Mouse (Mus musculus): ENCODE measurements at regions not wholly inside any gene's neighbourhood (a gene's known extent, or its start where the extent isn't known, plus 50 kb on each side); places are given as distances from the start of the nearest gene placed in this dataset.
A peak's percentile ranks its signal among the peaks of the same experiment; 100 is the strongest.
"Not testable (repeated sequence)": the region's sequence is repeated elsewhere in the genome, so short reads cannot be mapped to it uniquely, and the experiment has no call there.

DNA sequence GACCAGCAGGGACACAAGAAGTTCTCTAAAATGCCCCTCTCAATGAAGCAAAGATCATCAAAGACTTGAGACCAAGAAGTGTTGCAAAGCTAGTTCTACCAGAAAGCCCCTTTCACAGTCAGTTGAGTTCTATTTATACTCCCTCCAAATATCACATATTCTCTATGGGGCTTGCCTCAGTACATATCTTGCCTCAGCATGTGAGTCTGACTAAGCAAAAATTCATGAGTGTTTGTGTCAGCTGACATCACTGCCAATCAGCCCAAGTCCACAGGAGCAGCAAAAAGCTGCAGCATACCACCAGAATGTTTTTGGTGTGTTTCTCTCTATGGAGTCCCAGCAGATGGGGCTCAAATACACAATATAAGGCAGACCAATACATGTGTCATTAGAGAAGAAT, 631.6 kb downstream of the Rpia start:
- Histone ChIP-seq H3K9me3 (replicated peaks; ENCODE audit: low read length) (no peaks in the 10 kb centered on the region), H3K4me1 (replicated peaks; ENCODE audit: insufficient read depth, low read length) (no peaks in the 10 kb centered on the region), H3K4me2 (ENCODE audit: low read length) (no peak overlapping the region), H3K27ac (no peak overlapping the region), H3K27me3 (ENCODE audit: insufficient read depth, low read length) (no peaks in the 10 kb centered on the region), H3K36me3 (ENCODE audit: insufficient read depth, low read length) (no peaks in the 10 kb centered on the region), H3K4me3 (replicated peaks; ENCODE audit: low read depth, low read length) (no peak overlapping the region), H3K9ac (ENCODE audit: low read depth, low read length) (no peak overlapping the region)
- ATAC-seq (replicated peaks; ENCODE audit: low FRiP score, low read depth) (no peak), DNase-seq (ENCODE audit: low spot score) (no peak)
- no peak for TF ChIP-seq CTCF (IDR thresholded peaks at IDR 0.05; ENCODE audit: low read depth)

DNA sequence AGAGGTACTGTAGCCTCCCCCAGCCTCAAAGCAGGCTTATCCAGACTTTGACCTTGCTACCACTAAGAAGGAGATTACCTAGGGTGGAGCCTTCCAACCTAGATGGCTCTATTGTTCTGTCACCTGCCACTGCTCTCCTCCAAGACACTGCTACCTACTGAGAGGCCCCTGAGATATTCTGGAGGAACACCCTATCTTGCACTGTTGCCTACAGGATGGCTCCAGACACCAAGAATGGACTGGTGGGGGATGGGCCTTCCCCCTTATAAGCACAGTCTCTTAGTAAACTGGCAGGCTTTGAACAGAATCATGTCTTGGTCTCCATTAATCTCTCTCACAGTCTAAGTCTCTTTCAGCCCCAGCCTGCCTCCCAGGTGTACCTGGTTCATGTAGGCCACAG, 636.3 kb downstream of the Rpia start:
- not testable (repeated sequence) for H3K9ac ChIP-seq (ENCODE audit: low read depth, low read length); H3K27me3 ChIP-seq (ENCODE audit: insufficient read depth, low read length); H3K4me2 ChIP-seq (ENCODE audit: low read length); H3K36me3 ChIP-seq (ENCODE audit: insufficient read depth, low read length); DNase-seq (ENCODE audit: low spot score); H3K4me3 ChIP-seq (replicated peaks; ENCODE audit: low read depth, low read length); H3K4me1 ChIP-seq (replicated peaks; ENCODE audit: insufficient read depth, low read length); H3K9me3 ChIP-seq (replicated peaks; ENCODE audit: low read length); ATAC-seq (replicated peaks; ENCODE audit: low FRiP score, low read depth); H3K27ac ChIP-seq

- H3K9ac ChIP-seq (ENCODE audit: low read depth, low read length); H3K9me3 ChIP-seq (replicated peaks; ENCODE audit: low read length); H3K27ac ChIP-seq; H3K4me3 ChIP-seq (replicated peaks; ENCODE audit: low read depth, low read length); ATAC-seq (replicated peaks; ENCODE audit: low FRiP score, low read depth); DNase-seq (ENCODE audit: low spot score); H3K4me2 ChIP-seq (ENCODE audit: low read length); H3K27me3 ChIP-seq (ENCODE audit: insufficient read depth, low read length); H3K4me1 ChIP-seq (replicated peaks; ENCODE audit: insufficient read depth, low read length); H3K36me3 ChIP-seq (ENCODE audit: insufficient read depth, low read length): not testable (repeated sequence)
- 89% methylated on average over 2 of the region's 2 CpGs for WGBS
Measured at GRCm38 (mm10) chr6:70151098-70151838, 640.8 kb downstream of the Rpia start.

DNA sequence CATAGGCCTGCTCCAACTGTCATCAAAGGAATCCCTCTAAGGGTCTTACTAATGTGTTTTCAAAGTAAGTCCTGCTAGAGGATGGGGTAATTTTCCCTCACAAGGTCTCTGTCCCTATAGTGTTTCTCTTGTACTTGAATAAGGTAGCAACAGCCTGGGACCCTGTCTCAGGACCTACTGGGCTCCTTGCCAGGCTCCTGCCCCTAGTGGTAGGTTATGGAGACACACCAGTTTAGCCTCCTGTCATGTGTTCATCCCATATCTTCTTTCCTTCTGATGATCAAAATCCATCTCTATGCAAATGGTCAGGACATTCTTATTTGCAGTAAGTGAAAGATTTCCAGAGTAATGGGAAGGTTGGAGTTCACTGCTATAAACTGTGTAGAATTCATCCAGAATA, 645.0 kb downstream of the Rpia start:
- Histone ChIP-seq H3K4me2 (ENCODE audit: low read length) (no peak overlapping the region), H3K9me3 (replicated peaks; ENCODE audit: low read length) (no peaks in the 10 kb centered on the region), H3K4me3 (replicated peaks; ENCODE audit: low read depth, low read length) (no peak overlapping the region), H3K9ac (ENCODE audit: low read depth, low read length) (no peak overlapping the region), H3K27me3 (ENCODE audit: insufficient read depth, low read length) (no peaks in the 10 kb centered on the region), H3K36me3 (ENCODE audit: insufficient read depth, low read length) (no peaks in the 10 kb centered on the region), H3K4me1 (replicated peaks; ENCODE audit: insufficient read depth, low read length) (no peaks in the 10 kb centered on the region), H3K27ac (no peak overlapping the region)
- DNase-seq (ENCODE audit: low spot score) (no peak), ATAC-seq (replicated peaks; ENCODE audit: low FRiP score, low read depth) (no peak)
- peak; percentile 52; the same call in 1 of the 2 replicates for TF ChIP-seq CTCF (IDR thresholded peaks at IDR 0.05; ENCODE audit: low read depth)

DNA sequence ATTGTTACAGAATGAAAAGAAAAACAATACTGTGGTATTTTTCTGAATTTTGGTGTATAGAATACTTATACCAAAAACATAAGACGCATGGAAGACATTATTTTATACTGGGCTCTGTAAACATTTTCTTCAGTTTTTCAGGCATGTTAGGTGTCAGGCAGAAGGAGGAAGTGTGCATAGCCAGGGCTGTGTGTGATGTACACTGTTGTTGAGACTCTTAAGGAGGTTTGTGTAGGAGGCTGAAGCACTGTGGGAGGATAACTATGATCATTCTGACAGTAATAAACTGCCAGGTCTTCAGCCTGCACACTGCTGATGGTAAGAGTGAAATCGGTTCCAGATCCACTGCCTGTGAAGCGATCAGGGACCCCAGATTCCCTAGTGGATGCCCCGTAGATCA, 648.7 kb downstream of the Rpia start:
- not testable (repeated sequence) for DNase-seq (ENCODE audit: low spot score); H3K9me3 ChIP-seq (replicated peaks; ENCODE audit: low read length); H3K4me3 ChIP-seq (replicated peaks; ENCODE audit: low read depth, low read length); H3K27me3 ChIP-seq (ENCODE audit: insufficient read depth, low read length); H3K27ac ChIP-seq; H3K4me1 ChIP-seq (replicated peaks; ENCODE audit: insufficient read depth, low read length); H3K9ac ChIP-seq (ENCODE audit: low read depth, low read length); ATAC-seq (replicated peaks; ENCODE audit: low FRiP score, low read depth); H3K4me2 ChIP-seq (ENCODE audit: low read length); H3K36me3 ChIP-seq (ENCODE audit: insufficient read depth, low read length)
- WGBS, result 55% methylated on average over 4 of the region's 4 CpGs

- 22% methylated on average over 1 of the region's 1 CpGs for whole genome bisulfite sequencing
- Histone ChIP-seq H3K36me3 (ENCODE audit: insufficient read depth, low read length) (no peaks in the 10 kb centered on the region), H3K4me1 (replicated peaks; ENCODE audit: insufficient read depth, low read length) (no peaks in the 10 kb centered on the region), H3K4me3 (replicated peaks; ENCODE audit: low read depth, low read length) (no peak overlapping the region), H3K9me3 (replicated peaks; ENCODE audit: low read length) (no peaks in the 10 kb centered on the region), H3K27me3 (ENCODE audit: insufficient read depth, low read length) (no peaks in the 10 kb centered on the region), H3K4me2 (ENCODE audit: low read length) (no peak overlapping the region), H3K27ac (no peak overlapping the region), H3K9ac (ENCODE audit: low read depth, low read length) (no peak overlapping the region)
- no peak for TF ChIP-seq CTCF (IDR thresholded peaks at IDR 0.05; ENCODE audit: low read depth)
- DNase-seq (ENCODE audit: low spot score) (peak; percentile 42), ATAC-seq (replicated peaks; ENCODE audit: low FRiP score, low read depth) (no peak)
Measured at GRCm38 (mm10) chr6:70116811-70117210, 675.2 kb downstream of the Rpia start.

DNA sequence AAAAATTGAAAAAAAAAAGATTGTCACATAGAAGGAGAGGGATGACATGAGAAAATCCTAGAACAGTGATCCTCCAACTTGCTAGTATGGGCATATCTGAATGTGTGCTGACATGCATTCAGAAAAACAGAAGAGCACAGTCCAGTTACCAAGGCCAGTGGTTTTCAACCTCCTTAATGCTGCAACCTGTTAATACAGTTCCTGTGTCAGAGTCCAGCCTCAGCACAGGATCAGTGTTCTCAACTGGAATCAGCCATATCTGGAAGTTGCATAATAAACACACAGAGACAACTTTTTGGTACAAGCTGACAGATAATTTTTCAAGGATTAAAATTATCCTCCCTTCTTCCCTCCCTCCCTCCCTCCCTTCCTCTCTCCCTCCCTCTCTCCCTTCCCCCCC, 680.1 kb downstream of the Rpia start:
- Histone ChIP-seq H3K27ac (no peak overlapping the region), H3K4me1 (replicated peaks; ENCODE audit: insufficient read depth, low read length) (no peaks in the 10 kb centered on the region), H3K9me3 (replicated peaks; ENCODE audit: low read length) (no peaks in the 10 kb centered on the region), H3K36me3 (ENCODE audit: insufficient read depth, low read length) (no peaks in the 10 kb centered on the region), H3K4me2 (ENCODE audit: low read length) (no peak overlapping the region), H3K4me3 (replicated peaks; ENCODE audit: low read depth, low read length) (no peak overlapping the region), H3K9ac (ENCODE audit: low read depth, low read length) (no peak overlapping the region), H3K27me3 (ENCODE audit: insufficient read depth, low read length) (no peaks in the 10 kb centered on the region)
- DNase-seq (ENCODE audit: low spot score), result no peak
- no peak for TF ChIP-seq CTCF (IDR thresholded peaks at IDR 0.05; ENCODE audit: low read depth)
- no peak for ATAC-seq (replicated peaks; ENCODE audit: low FRiP score, low read depth)

GRCm38 (mm10) chr6:70109412-70109811, 682.6 kb downstream of the Rpia start:
- not testable (repeated sequence) for DNase-seq (ENCODE audit: low spot score); H3K9ac ChIP-seq (ENCODE audit: low read depth, low read length); H3K4me1 ChIP-seq (replicated peaks; ENCODE audit: insufficient read depth, low read length); H3K27me3 ChIP-seq (ENCODE audit: insufficient read depth, low read length); H3K4me2 ChIP-seq (ENCODE audit: low read length); H3K36me3 ChIP-seq (ENCODE audit: insufficient read depth, low read length); H3K27ac ChIP-seq; H3K9me3 ChIP-seq (replicated peaks; ENCODE audit: low read length); ATAC-seq (replicated peaks; ENCODE audit: low FRiP score, low read depth); H3K4me3 ChIP-seq (replicated peaks; ENCODE audit: low read depth, low read length)

Measured in kidney, postnatal 0 days (tissue).